Mouse (Mus musculus) mesoderm, embryonic 11.5 days (tissue): ENCODE measurements around the gene Olfr809.

Source experiments
- DNase-seq: peaks from one replicate; pipeline ENCODE4 v3.0.0-alpha.2; 2012; ENCODE audit warnings: low read depth, low spot score

The Olfr809 gene

GRCm38 (mm10) chr10:129774338-129774737 lies at the start of gene Olfr809:
Gene Olfr809, plus strand, starts transcription at chr10:129774638.
- DNase-seq: no peak

- DNase-seq: no peak
Observed at GRCm38 (mm10) chr10:129729275-129729674, 45.2 kb upstream of the Olfr809 start, which contains the start of gene Olfr805. Gene Olfr805, minus strand, starts transcription at chr10:129729375.

- DNase-seq: no peak
Observed at GRCm38 (mm10) chr10:129741821-129742220, 32.6 kb upstream of the Olfr809 start, which contains the start of gene Olfr806. Gene Olfr806, minus strand, starts transcription at chr10:129741921.

DNA sequence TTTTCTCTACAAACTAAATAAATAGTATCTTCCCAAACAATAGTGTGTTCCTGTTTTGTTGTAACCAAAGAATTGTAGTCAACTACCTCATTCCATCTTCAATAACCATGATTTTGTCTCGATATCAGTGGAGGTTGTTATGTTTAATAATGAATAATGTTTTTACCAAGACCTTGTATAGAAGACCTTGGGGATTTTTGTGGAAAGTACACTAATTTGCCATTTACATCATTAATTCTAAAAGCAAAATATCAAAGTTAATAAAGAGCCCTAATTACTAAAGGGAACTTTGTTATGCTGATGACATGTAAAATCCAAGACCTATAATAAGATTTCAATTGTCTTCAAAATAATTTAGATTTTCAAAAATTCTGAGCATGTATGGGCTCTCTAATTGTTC lies 16.7 kb upstream of the Olfr809 start, which contains the start of gene Olfr807:
TSS of gene Olfr807 (minus strand) at position 101 of the 400 bp plus-strand sequence.
- no peak for DNase-seq

DNA sequence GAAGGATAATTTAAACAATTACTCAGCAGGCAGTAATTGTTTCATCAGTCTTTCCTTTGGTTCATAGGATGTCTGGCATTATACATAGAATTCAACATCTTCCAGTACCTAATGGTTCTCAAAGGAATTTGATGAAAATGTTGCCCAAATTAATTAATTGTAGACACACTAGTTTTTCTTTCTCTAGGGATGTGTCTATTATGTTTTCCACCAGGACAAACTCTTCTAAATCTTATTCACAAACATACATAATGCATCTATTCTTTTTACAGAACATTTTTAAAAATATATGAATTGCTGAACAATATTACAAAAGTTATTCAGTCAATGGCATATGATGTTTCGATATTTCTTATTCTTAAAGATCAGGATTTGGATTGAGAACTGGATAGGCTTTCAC lies 9.3 kb upstream of the Olfr809 start, which contains the start of gene Olfr808:
TSS of gene Olfr808 (plus strand) at position 301 of the 400 bp plus-strand sequence.
- DNase-seq: no peak

DNA sequence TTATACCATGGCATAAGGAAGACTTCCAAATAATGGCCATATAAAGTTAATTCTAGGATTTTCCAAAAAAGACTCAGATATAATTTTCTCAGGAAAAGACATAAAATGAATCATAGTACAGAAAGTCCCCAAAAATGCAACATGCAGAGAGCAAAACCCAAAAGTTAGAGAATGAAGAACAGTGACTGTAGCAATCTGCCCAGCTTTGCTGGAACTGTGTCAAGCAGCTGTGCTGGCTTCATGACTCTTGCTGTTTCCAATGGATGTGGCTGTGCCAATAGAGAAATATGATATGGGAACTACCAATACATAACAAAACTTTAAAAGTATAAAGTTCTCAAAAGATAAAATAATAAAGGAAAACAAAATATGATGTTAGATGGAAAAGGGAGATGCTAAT lies 3.7 kb downstream of the Olfr809 start:
- no peak for DNase-seq

DNA sequence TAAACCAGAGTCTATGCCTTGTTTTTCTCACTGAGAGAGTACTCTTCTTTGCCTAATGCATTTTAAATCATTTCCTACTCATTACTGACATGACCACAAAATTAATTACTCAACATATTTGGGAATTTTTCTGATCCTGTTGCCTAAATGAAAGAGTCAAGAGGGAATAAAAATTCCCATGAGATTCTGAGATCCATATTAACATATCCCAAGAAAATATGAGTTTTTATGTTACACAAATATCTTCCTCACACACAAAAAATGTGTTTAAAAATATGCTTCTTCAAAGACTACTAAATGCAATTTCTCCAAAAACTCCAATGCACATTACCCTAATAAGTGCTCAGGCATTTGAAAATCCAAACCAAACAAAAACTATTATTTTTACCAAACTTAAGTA lies 20.4 kb downstream of the Olfr809 start, which contains the start of gene Olfr810:
TSS of gene Olfr810 (minus strand) at position 101 of the 400 bp plus-strand sequence.
- DNase-seq: no peak

GRCm38 (mm10) chr10:129804296-129804695 lies 29.9 kb downstream of the Olfr809 start, which contains the start of gene Olfr811:
Gene Olfr811, minus strand, starts transcription at chr10:129804396.
- DNase-seq: no peak
